Mouse (Mus musculus): ENCODE data around the gene Sv2b.
A peak's percentile ranks its signal among the peaks of the same experiment; 100 is the strongest.
"Not testable (repeated sequence)": the region's sequence is repeated elsewhere in the genome, so short reads cannot be mapped to it uniquely, and the experiment has no call there.

Sv2b gene

DNA sequence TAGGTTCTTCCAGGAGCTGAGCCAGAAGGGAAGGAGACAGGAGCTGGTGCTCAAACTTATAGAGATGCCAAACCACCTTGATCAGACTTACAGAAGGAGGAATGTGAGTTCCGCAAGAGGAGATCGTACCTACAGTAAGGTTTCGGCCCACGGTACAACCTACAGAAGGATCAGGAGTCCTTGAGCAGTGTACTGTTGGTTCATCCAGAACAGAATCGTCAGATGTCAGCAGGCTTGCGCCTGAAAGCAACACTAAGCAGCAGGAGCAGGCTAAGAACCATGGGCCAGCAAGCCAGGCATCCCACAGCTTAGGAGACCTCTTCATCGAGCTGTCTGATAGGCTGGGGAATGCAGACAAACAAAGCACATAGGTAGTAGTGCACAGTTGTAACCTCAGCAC, 92.9 kb downstream of the Sv2b start:
- DNase-seq (ENCODE audit: low spot score in 2 of 2), result no peak

DNA sequence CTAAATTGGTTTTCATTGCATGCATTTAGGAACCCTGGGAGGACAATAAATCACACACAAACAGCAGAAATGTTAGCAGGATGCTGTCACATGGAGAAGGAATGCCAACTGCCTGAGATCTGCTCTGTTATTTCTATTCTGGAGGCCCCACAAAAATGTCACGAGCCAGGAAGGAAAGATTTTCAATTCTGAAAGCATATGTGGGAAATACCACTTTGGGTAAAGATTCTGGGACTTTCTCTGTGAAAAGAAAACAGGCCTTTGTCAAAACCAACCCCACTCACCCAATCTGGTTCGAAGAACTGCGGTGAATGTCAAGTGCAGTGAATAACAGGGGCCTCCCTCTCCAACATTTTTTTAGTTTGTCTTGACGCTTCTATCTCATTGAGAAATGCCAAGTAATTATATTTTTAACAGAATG, 99.8 kb downstream of the Sv2b start:
- peak; percentile 23 to 33 for DNase-seq (ENCODE audit: low spot score in 2 of 2)

GRCm38 (mm10) chr7:75207965-75208644, 101.0 kb downstream of the Sv2b start:
- DNase-seq (ENCODE audit: low spot score in 2 of 2), result no peak

GRCm38 (mm10) chr7:75206671-75207070, 102.4 kb downstream of the Sv2b start:
- no peak for DNase-seq (ENCODE audit: low spot score in 2 of 2)

DNA sequence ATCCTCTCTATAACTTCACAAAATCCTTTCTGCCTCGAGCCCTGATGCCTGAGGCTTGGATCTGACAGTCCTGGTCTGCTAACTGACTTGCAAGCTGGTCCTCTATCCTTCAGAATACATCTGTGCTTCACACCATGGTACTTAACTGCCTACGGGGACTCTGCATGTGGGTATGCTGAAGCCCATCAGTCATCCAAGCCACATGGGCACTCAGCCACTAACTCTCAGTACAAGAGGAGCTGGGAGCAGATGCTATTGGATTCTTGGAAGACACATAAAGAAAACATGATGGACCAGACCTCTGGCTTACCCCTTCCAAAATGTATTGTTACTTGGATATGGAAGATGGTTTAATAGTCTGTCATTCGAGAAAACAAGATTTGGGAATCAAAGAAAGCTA, 103.7 kb downstream of the Sv2b start:
- DNase-seq (ENCODE audit: low spot score in 2 of 2), result no peak

GRCm38 (mm10) chr7:75194919-75195230, 114.2 kb downstream of the Sv2b start:
- not testable (repeated sequence) for DNase-seq (ENCODE audit: low spot score in 2 of 2)

- no peak for DNase-seq (ENCODE audit: low spot score in 2 of 2)
Measured at GRCm38 (mm10) chr7:75194158-75194918, 114.7 kb downstream of the Sv2b start.

GRCm38 (mm10) chr7:75190192-75190591, 118.9 kb downstream of the Sv2b start:
- DNase-seq (ENCODE audit: low spot score in 2 of 2), result no peak

DNA sequence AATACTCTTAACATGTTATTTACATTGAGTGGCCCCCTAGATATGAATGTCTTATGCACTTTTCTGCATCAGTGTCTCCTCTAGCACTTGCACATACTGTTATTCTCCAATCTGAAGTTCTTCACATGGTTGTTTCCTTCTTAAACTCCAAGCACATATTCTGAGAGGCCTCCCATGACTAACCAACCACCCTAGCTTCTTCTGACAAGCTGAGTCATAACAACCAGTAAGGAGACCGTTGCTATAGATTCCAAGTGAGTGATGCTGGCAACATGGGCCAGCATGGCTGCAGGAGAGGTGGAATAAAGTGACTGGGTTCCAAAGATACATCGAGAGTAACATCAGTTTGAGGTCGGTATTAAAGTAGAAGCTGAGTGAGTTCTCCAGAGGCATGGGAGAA, 134.0 kb downstream of the Sv2b start:
- no peak for DNase-seq (ENCODE audit: low spot score in 2 of 2)

DNA sequence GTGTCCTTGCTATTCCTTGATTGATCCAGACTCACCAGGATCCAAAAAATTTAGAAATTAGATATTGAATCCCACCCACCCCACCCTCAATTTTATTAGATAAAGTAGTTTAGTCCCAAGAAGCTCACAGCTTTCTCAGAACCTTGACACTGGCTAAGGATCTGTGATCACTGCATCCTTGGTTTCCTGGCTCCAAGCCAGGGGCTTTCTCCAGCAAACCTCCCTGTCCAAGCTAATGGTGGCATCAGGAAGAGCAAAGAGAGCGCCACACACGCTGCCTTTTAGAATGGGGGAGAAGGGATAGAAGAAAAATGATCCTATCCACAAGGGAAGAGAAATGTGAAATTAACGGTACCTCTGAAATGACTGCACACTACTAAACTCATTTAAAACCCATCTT, 141.6 kb downstream of the Sv2b start:
- no peak for DNase-seq (ENCODE audit: low spot score in 2 of 2)

DNA sequence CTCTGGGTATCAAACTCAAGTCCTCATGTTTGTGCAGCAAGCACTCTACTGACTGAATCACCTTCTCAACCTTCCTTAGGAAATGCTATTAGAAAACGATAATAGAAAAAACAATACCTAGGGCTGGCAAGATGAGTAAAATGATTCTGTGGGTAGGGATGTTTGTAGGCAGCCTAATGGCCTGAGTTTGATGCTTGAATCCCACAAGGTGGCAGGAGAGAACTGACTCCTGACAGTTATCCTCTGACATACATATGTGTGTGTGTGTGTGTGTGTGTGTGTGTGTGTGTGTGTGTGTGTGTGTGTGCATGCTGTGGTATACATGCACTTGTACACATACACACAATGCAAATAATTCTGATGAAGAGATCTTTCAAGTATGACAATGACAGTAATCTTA, 161.9 kb downstream of the Sv2b start:
- DNase-seq (ENCODE audit: low spot score in 2 of 2), result no peak

DNA sequence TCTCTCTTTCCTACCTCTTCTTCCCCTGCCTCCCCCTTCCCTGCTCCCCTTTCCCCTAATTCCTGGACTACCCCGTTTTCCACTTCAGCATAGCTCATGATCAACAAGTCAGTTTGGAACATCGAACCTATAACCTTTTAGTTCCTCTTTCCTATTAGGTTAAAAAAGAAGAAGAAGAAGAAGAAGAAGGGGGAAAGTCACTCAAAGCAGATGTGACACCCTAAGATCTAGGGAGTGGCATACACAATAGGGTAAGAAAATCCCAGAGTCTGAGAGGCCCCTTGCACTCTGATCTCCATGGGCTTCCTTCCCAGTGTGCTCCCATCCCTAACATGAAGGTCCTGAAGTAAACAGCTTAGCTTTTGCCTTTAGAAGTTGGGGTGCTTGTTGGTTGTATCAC, 166.3 kb downstream of the Sv2b start:
- no peak for DNase-seq (ENCODE audit: low spot score in 2 of 2)

GRCm38 (mm10) chr7:75141919-75142700, 167.0 kb downstream of the Sv2b start:
- DNase-seq (ENCODE audit: low spot score in 2 of 2), result no peak

GRCm38 (mm10) chr7:75139306-75139705, 169.8 kb downstream of the Sv2b start:
- DNase-seq (ENCODE audit: low spot score in 2 of 2), result no peak

GRCm38 (mm10) chr7:75134710-75135617, 174.1 kb downstream of the Sv2b start:
- peak in 1 of 2 experiments; percentile 43 for DNase-seq (ENCODE audit: low spot score in 2 of 2)

DNA sequence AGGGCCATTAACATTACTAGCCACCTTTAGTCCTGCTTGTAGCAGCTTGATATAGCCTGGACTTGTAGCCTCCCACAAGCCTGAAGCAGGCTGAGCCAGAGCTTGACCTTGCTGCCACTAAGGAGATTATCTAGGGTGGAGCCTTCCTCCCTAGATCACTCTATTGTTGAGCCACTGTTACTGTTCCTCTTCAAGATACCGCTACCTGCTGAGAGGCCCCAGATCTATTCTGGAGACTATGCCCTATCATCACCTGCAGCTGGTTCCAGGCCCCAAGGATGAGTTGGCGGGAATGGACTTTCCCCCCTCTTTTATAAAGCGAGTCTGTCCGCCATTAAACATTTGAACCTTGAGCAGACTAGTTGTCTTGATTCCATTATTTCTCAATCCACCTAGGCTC, 181.0 kb downstream of the Sv2b start:
- DNase-seq (ENCODE audit: low spot score in 2 of 2), result no peak

- DNase-seq (ENCODE audit: low spot score in 2 of 2), result no peak
Measured at GRCm38 (mm10) chr7:75124067-75124466, 185.0 kb downstream of the Sv2b start.

DNA sequence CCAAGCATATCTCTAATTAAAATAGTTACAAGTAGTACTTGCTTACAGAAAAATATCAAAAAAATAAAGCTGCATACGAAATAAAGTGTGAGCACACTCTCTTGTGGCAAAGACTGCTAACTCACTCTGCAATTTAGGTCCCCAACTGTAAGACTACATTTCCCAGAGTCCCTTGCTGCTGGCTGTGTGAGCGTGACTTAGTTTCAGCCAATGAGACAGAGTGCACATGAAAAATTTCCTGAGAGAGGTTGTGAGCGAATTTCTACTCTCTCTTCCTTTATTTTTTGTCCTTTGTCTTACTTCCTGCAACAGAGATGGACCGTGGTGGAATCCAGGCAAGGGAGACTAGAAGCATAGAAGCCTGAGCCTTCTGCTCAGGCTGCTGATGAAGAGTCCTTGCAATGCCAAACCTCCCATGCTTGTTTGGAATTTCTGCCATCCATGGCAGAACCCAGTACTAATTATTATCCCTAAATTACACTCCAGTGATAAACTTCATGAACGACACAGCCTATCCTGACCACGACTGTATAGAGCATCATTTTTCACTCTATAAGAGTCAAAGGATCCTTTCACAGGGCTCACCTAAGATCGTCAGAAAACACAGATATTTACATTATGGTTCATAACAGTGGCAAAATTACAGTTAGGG, 190.9 kb downstream of the Sv2b start:
- DNase-seq (ENCODE audit: low spot score in 2 of 2), result no peak

DNA sequence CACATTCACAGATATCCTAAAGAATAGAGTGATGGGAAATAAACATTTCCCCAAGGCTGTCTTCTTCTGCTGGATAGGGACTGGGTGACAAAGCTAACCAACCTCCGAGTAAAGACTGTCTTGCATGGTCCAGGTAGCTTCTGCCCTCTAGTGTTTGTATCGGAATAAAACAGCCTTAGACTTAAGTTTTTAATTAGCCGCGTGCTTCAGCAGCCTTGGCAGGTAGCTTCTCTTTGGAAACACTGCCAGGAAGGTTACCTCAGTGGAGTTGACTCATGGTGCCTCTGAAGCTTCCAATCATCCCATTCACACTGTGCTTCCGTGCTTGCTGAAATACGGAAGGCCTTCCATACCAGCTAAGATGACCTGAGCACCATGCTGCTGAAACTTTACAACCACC, 198.4 kb downstream of the Sv2b start:
- DNase-seq (ENCODE audit: low spot score in 2 of 2), result no peak

DNA sequence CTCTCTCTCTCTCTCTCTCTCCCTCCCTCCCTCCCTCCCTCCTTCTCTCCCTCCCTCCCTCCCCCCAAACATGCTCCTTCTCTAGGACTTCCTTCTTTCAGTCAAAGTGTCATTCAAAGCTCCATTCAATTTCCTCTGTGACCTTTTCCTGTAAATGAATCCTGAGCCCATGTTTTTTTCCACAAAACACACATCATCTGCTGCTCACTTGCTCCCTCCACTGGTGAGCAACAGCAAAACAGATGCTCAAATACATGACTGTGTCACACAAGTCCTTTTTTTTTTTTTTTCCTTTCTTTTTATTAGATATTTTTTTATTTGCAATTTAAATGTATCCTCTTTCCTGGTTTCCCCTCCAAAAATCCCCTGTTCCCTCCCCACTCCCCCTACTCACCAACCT, 201.6 kb downstream of the Sv2b start:
- DNase-seq (ENCODE audit: low spot score in 2 of 2), result peak in 1 of 2 experiments; percentile 34

DNA sequence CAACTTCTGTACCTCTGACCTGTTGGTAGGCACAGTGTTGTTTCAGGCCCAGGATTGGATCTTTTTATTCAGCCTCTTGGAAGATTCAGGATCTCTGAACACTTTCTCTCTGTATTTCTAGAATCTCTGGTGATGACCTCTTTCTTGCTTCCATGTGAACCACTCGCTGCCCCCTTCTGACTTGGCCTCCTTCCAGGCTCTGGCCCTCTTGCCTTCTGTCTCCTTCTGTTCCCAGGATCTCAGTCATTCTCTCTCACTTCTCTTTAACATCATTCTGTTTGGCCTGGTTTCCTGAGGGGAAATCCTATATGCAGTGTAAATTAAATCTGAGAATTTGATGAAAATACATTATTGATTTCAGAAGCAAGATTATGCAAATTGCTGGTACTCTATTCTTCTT, 205.2 kb downstream of the Sv2b start:
- no peak for DNase-seq (ENCODE audit: low spot score in 2 of 2)

Data from frontal cortex, postnatal 10 days (tissue).